Mouse (Mus musculus) midbrain, embryonic 15.5 days (tissue): ENCODE data around the gene Rbpj. TPM values are rescaled to one million over a fixed set of nuclear protein-coding genes. Genes with fewer than 3 reads are reported as not detected.
"Not testable (repeated sequence)": the region's sequence is repeated elsewhere in the genome, so short reads cannot be mapped to it uniquely, and the experiment has no call there.

Experiments used
- ATAC-seq: fragments of 200-750 bp; cut with Nextera tagmentation; replicated peaks from 2 replicates; pipeline ENCODE4 v1.8.0; 2017; ENCODE audit warnings: moderate TSS enrichment
- H3K27ac ChIP-seq: fragments of 300-500 bp; sonication (generic); 2 replicates; pipeline ENCODE4 v1.5.1; 2015; ENCODE audit warnings: mild to moderate bottlenecking, inconsistent platforms
- H3K27me3 ChIP-seq: fragments of 300-500 bp; sonication (generic); replicated peaks from 2 replicates; pipeline ENCODE4 v1.6.1; 2015; ENCODE audit warnings: inconsistent platforms
- H3K36me3 ChIP-seq: fragments of 300-500 bp; sonication (generic); replicated peaks from 2 replicates; pipeline ENCODE4 v1.6.1; 2015; ENCODE audit warnings: inconsistent platforms
- H3K4me1 ChIP-seq: fragments of 300-500 bp; sonication (generic); 2 replicates; pipeline ENCODE4 v1.6.1; 2015; ENCODE audit warnings: inconsistent platforms
- H3K4me2 ChIP-seq: fragments of 300-500 bp; sonication (generic); 2 replicates; pipeline ENCODE4 v1.6.1; 2015; ENCODE audit warnings: inconsistent platforms, mild to moderate bottlenecking, moderate library complexity
- H3K4me3 ChIP-seq: fragments of 300-500 bp; sonication (generic); 2 replicates; pipeline ENCODE4 v1.5.1; 2015; ENCODE audit warnings: mild to moderate bottlenecking, inconsistent platforms
- H3K9ac ChIP-seq: fragments of 300-500 bp; sonication (generic); 2 replicates; pipeline ENCODE4 v1.6.1; 2015; ENCODE audit warnings: mild to moderate bottlenecking, inconsistent platforms
- H3K9me3 ChIP-seq: fragments of 300-500 bp; sonication (generic); 2 replicates; pipeline ENCODE4 v1.6.1; 2016; ENCODE audit warnings: inconsistent platforms
- WGBS: fragments of 180-500 bp; shearing (Covaris S2); methylation state at CpG from one replicate; pipeline ENCODE4 v1.1.7; 2015; ENCODE audit warnings: mixed read lengths; 5-methylcytosine and 5-hydroxymethylcytosine counted together
- polyA plus RNA-seq: library from polyadenylated mRNA; unstranded; fragments of >200 nt; fragmentation: Nextera tagmentation; extraction: Ambion mirVana; gene quantifications from 2 replicates; pipeline ENCODE4 v1.2.1, GENCODE M21; 2015

The Rbpj gene
- polyA plus RNA-seq, 1 experiment from 2014 or later, result 32.2 TPM

GRCm38 (mm10) chr5:53647358-53647757 lies 181.4 kb downstream of the Rbpj start:
- ATAC-seq, result no peak
- H3K9me3 ChIP-seq, result no peaks in the 10 kb centered on the region
- H3K9ac ChIP-seq, result no peak overlapping the region
- H3K4me1 ChIP-seq, result no peaks in the 10 kb centered on the region
- no peak overlapping the region for H3K4me3 ChIP-seq
- H3K4me2 ChIP-seq, result no peak overlapping the region
- peaks cover 5% of the 10 kb centered on the region; the same call in 1 of the 2 replicates for H3K36me3 ChIP-seq
- H3K27me3 ChIP-seq, result no peaks in the 10 kb centered on the region
- no peak overlapping the region for H3K27ac ChIP-seq
- WGBS, result 95% methylated on average over 2 of the region's 2 CpGs

GRCm38 (mm10) chr5:53656596-53656995 lies 190.6 kb downstream of the Rbpj start:
- H3K36me3 ChIP-seq, result no peaks in the 10 kb centered on the region; the same call in 1 of the 2 replicates
- no peak for ATAC-seq
- no peak overlapping the region for H3K4me3 ChIP-seq
- H3K9me3 ChIP-seq, result no peaks in the 10 kb centered on the region
- no peaks in the 10 kb centered on the region for H3K27me3 ChIP-seq
- no peaks in the 10 kb centered on the region for H3K4me1 ChIP-seq
- H3K9ac ChIP-seq, result no peak overlapping the region
- H3K27ac ChIP-seq, result no peak overlapping the region
- H3K4me2 ChIP-seq, result no peak overlapping the region
- WGBS, result 26% methylated on average over 1 of the region's 1 CpGs

DNA sequence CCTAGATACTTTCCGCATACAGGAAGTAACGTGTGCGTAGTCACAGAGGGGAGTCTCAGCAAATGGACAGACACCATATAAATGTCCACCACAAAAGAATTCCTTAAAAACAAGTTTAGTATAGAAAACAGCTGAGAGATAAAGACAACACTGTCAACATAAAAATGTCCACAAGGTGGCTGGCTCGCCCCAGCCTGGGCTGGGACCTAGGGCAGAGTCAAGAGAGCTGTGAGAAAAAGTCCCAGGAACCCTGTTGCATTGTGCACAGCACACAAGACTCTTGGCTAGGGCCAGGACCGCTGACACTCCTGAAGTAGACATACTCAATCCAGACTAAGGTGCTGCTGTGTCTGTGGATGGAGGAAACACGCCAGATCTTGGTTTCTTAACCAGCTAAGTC lies 192.0 kb downstream of the Rbpj start:
- Histone ChIP-seq H3K4me3 (no peak overlapping the region), H3K4me1 (no peaks in the 10 kb centered on the region), H3K36me3 (no peaks in the 10 kb centered on the region), H3K27ac (no peak overlapping the region), H3K9ac (no peak overlapping the region), H3K9me3 (no peaks in the 10 kb centered on the region), H3K27me3 (no peaks in the 10 kb centered on the region), H3K4me2 (no peak overlapping the region)
- peak; percentile 77; the same call in 1 of the 2 replicates for ATAC-seq
- 85% methylated on average over 6 of the region's 6 CpGs for WGBS

- 93% methylated on average over 2 of the region's 2 CpGs for WGBS
- no peak for ATAC-seq
- no peak overlapping the region for H3K4me3 ChIP-seq
- H3K27ac ChIP-seq, result no peak overlapping the region
- no peaks in the 10 kb centered on the region for H3K9me3 ChIP-seq
- no peaks in the 10 kb centered on the region for H3K36me3 ChIP-seq
- H3K4me1 ChIP-seq, result no peaks in the 10 kb centered on the region
- H3K27me3 ChIP-seq, result no peaks in the 10 kb centered on the region
- H3K9ac ChIP-seq, result no peak overlapping the region
- no peak overlapping the region for H3K4me2 ChIP-seq
Observed at GRCm38 (mm10) chr5:53661508-53661907, 195.6 kb downstream of the Rbpj start.

DNA sequence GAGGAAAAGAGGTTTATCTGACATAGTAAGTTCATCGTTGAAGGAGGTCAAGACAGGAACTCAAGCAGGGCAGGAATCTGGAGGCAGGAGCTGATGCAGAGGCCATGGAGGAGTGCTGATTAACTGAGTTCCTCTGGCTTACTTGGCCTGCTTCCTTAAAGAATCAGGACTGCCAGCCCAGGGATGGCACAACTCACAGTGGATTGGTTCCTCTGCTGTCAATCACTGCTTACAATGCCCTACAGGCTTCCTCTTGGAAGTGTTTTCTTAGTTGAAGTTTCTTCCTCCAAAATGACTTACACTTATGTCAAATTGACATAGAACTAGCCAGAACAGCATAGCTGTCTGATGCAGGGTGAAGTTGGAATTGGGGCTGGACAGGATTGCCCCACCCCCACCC lies 196.5 kb downstream of the Rbpj start:
- H3K4me1 ChIP-seq, result no peaks in the 10 kb centered on the region
- H3K27ac ChIP-seq, result no peak overlapping the region
- H3K4me3 ChIP-seq, result no peak overlapping the region
- no peak for ATAC-seq
- no peaks in the 10 kb centered on the region for H3K27me3 ChIP-seq
- no peaks in the 10 kb centered on the region for H3K9me3 ChIP-seq
- WGBS, result 83% methylated on average over 1 of the region's 1 CpGs
- H3K36me3 ChIP-seq, result no peaks in the 10 kb centered on the region
- H3K9ac ChIP-seq, result no peak overlapping the region
- no peak overlapping the region for H3K4me2 ChIP-seq

- no peaks in the 10 kb centered on the region for H3K9me3 ChIP-seq
- H3K27ac ChIP-seq, result no peak overlapping the region
- H3K4me3 ChIP-seq, result no peak overlapping the region
- no peaks in the 10 kb centered on the region for H3K27me3 ChIP-seq
- H3K9ac ChIP-seq, result no peak overlapping the region
- H3K4me1 ChIP-seq, result no peaks in the 10 kb centered on the region
- no peaks in the 10 kb centered on the region for H3K36me3 ChIP-seq
- no peak overlapping the region for H3K4me2 ChIP-seq
- no peak for ATAC-seq
Observed at GRCm38 (mm10) chr5:53663665-53664064, 197.7 kb downstream of the Rbpj start.

DNA sequence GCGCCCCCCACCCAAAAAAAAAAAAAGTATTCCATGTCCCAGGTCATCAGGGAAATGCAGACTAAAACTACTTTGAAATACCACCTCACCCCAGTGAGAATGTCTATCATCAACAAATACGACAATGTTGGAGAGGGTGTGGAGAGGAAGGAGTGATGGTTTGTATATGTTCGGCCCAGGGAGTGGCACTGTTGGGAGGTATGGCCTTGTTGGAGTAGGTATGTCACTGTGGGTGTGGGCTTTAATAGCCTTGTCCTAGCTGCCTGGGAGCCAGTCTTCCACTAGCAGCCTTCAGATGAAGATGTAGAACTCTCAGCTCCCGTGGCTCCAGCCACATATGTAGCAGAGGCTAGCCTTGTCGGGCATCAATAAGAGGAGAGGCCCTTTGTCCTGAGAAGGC lies 202.1 kb downstream of the Rbpj start:
- Histone ChIP-seq H3K4me1 (no peaks in the 10 kb centered on the region), H3K27me3 (no peaks in the 10 kb centered on the region), H3K9ac (no peak overlapping the region), H3K9me3 (no peaks in the 10 kb centered on the region), H3K27ac (no peak overlapping the region), H3K36me3 (no peaks in the 10 kb centered on the region), H3K4me2 (no peak overlapping the region), H3K4me3 (no peak overlapping the region)
- 85% methylated on average over 5 of the region's 5 CpGs for WGBS
- ATAC-seq, result no peak

DNA sequence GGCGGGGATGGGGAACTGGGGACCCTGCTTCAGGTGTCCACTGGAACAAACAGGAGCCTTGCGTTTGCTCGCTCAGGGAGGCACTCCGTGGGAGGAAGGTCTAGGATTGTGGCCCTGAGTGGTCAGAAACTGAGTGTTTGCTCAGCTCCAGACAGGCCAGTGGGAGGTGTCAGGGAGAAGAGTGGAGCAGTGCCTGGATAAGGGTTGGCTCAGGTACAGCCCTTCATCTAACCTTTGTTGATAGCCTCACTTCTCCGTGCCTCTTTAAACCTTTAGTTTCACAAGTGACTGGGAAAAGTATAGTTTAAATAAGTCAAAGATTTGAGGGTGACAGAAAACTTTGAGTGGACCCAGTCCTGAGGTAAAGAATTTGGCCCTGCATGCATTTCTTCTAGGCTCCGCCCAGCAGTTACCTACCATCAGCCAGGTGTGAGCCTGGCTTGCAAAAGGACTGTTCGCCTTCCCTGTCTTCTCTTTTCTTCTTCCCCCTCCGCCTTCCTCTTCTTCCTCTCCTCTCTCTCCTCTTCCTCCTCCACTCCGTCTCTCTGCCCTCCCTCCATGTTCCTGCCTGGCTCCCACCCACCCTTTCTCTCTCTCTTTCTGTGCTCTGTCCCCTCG lies 204.5 kb downstream of the Rbpj start:
- no peaks in the 10 kb centered on the region for H3K36me3 ChIP-seq
- no peaks in the 10 kb centered on the region for H3K4me1 ChIP-seq
- no peak overlapping the region for H3K4me2 ChIP-seq
- H3K27me3 ChIP-seq, result no peaks in the 10 kb centered on the region
- 94% methylated on average over 10 of the region's 10 CpGs for WGBS
- no peaks in the 10 kb centered on the region for H3K9me3 ChIP-seq
- no peak overlapping the region for H3K4me3 ChIP-seq
- H3K27ac ChIP-seq, result no peak overlapping the region
- ATAC-seq, result no peak
- H3K9ac ChIP-seq, result no peak overlapping the region

DNA sequence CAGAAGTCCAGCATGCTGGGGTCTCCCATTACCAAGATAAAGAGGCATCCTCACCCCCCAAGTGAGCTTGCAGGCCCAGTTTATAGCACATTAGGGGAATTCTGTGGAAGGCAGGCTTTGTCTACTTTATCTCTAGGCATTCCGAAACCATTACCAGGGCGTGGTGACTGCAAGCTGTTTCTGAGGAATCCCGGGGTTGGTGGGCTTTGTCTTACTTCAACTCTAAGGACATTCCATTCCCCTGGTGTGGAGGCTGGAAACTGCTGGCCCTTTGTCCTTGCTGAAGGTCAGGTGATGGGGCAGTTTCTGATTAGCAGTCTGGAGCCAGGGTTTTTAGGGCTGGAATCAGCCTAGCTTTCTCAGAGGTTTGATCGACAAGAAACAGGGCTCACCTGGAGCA lies 205.6 kb downstream of the Rbpj start:
- H3K27ac ChIP-seq, result no peak overlapping the region
- H3K27me3 ChIP-seq, result no peaks in the 10 kb centered on the region
- H3K4me2 ChIP-seq, result no peak overlapping the region
- H3K36me3 ChIP-seq, result no peaks in the 10 kb centered on the region
- H3K4me3 ChIP-seq, result no peak overlapping the region
- H3K4me1 ChIP-seq, result no peaks in the 10 kb centered on the region
- no peak overlapping the region for H3K9ac ChIP-seq
- 68% methylated on average over 4 of the region's 4 CpGs for WGBS
- ATAC-seq, result no peak
- H3K9me3 ChIP-seq, result no peaks in the 10 kb centered on the region

DNA sequence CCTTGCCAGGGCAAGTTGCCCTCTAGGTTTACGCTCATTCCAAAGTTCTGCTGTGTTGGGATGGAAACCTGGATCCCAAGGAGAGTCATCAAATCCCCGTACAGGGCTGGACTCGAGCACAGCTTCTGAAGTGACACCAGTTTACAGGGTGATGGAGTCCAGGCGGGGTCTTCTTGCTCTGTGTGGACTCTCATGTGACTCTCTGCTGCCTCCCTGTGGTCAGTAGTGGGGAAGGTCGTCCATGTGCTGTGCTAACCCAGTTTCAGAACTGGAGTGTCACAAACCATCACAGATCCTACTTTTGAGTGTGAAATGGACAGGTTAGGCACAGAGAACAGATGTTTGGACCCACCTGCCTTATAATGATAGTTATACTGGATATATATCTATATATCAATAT lies 206.4 kb downstream of the Rbpj start:
- H3K9me3 ChIP-seq, result no peaks in the 10 kb centered on the region
- H3K9ac ChIP-seq, result no peak overlapping the region
- no peak overlapping the region for H3K27ac ChIP-seq
- no peak overlapping the region for H3K4me3 ChIP-seq
- H3K4me1 ChIP-seq, result no peaks in the 10 kb centered on the region
- H3K4me2 ChIP-seq, result no peak overlapping the region
- no peaks in the 10 kb centered on the region for H3K27me3 ChIP-seq
- WGBS, result 34% methylated on average over 5 of the region's 5 CpGs
- ATAC-seq, result peak; percentile 71
- H3K36me3 ChIP-seq, result no peaks in the 10 kb centered on the region

DNA sequence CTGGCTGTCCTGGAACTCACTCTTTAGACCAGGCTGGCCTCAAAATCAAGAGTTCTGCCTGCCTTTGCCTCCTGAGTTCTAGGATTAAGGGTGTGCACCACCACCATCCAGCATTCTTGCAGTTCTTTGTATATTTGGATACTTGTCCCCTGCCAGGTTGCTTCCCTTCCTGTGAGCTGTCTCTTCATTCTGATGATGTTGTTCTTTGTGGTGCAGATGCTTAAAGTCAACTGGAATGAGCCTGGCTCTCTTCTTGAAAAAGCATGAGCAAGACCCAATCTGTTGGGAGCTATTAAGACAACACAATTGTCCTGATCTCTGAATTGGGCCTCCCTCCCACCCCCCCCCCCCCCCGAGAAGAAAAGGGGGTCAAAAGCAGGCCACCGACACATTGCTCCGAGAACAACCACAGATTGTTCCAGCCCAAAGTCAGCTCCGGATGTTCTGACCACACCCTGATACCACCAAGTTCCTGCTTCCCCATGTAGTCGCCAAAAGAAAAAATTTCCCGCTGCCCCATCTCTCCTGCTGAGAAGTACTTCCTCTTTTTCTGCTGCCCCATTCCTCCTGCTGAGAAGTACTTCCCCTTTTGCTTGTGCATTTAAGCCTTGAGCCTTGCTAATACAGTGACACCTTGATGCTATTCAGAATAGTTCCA lies 207.7 kb downstream of the Rbpj start:
- not testable (repeated sequence) for H3K4me1 ChIP-seq, H3K4me2 ChIP-seq, H3K27ac ChIP-seq, H3K36me3 ChIP-seq, ATAC-seq, H3K9ac ChIP-seq, H3K27me3 ChIP-seq, H3K4me3 ChIP-seq, H3K9me3 ChIP-seq
- 83% methylated on average over 6 of the region's 6 CpGs for WGBS

DNA sequence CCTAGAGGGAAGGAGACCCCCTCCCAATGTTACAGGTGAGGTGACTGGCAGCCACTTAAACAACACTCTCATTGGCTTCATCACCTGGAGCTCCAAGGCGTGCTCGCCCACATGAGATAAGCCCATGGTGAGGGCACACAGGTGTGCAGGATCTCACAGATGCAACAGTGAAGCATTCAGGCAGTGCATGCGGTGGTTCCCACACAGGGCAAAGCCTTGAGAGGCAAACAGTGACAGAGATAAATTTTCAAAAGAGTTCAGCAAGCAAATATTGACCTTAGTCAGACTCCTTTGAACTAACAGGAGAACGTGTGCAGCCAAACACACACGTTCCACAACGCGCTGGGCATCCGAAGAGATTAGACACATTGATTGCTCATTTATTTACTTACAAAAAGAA lies 210.7 kb downstream of the Rbpj start:
- Histone ChIP-seq H3K27me3 (no peaks in the 10 kb centered on the region), H3K36me3 (no peaks in the 10 kb centered on the region), H3K4me2 (no peak overlapping the region), H3K27ac (no peak overlapping the region), H3K9me3 (no peaks in the 10 kb centered on the region), H3K4me1 (peaks cover 4% of the 10 kb centered on the region; the same call in 1 of the 2 replicates), H3K9ac (no peak overlapping the region), H3K4me3 (no peak overlapping the region)
- 90% methylated on average over 8 of the region's 8 CpGs for WGBS
- ATAC-seq, result no peak
